ENCODE assay signal across 29 mouse cellular contexts in the genomic region with DNA sequence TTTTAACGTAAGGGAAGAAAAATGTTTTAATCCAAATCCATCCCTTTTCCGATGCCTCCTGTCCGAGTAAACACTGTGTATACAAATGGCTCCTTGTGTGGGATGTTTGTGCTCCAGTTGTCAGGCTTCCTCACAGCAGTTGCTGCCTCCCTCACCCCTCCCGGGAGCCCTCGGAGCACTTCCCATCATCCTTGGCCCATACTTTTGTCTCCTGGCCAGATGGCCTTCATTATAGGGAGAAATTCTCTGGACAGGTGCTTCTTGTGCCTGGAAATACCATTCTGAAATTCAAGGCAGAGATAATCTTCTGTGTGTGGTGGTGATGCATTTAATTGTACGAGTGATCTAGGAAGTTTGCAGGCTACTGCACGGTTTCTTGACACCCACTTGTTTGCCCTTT.
DNase-seq lines count a peak whose midpoint lies in the region; ATAC-seq lines count a peak whose summit lies in the region.
"Had no signal": no experiment of that assay in that cellular context is flagged by ENCODE, and none has a peak within 500 bp of the region (broad histone marks: within the 10 kb centered on the region; RNA-seq: fewer than 3 reads in every experiment).

No protein-coding gene starts in this region.

- peak; percentile 17 for DNase-seq in embryo, embryonic 10.5 days (ENCODE audit: low spot score)
- no peak for DNase-seq in embryo, embryonic 11 days
- peak; percentile 87 for DNase-seq in heart, adult 11 months
- peak; percentile 28 for DNase-seq in retina, postnatal 1 day
- DNase-seq in retina, embryonic 14.5 days (ENCODE audit: low spot score), result no peak
- no peak for DNase-seq in kidney, adult 9 months
- DNase-seq: adrenal gland, postnatal 14 days; cerebellum, adult 11 months; cerebellum, adult 9-11 months; heart, postnatal 36 days; kidney, adult 8-10 months; kidney, postnatal 10 days; layer of hippocampus, postnatal 36 days; liver, postnatal 0 days; midbrain, embryonic 14.5 days; thymus, adult 2 months; thymus, postnatal 4 days had no signal

- no peak for ATAC-seq in heart, embryonic 12.5 days (ENCODE audit: insufficient number of reproducible peaks, low FRiP score)
- ATAC-seq: CD4-positive, CD25-positive, alpha-beta regulatory T cell, adult 4 months; forebrain, embryonic 13.5 days; hindbrain, postnatal 0 days; intestine, embryonic 15.5 days; liver, embryonic 12.5 days; liver, postnatal 0 days; lung, postnatal 0 days had no signal

- no peak overlapping the region for H3K4me3 ChIP-seq in heart, embryonic 12.5 days
- H3K4me3 ChIP-seq: forebrain, embryonic 13.5 days; heart, embryonic 10.5 days; hindbrain, embryonic 12.5 days; intestine, embryonic 15.5 days; limb, embryonic 12.5 days; liver, embryonic 12.5 days; neural tube, embryonic 12.5 days had no signal

- H3K9me3 ChIP-seq in heart, embryonic 12.5 days (replicated peaks), result no peaks in the 10 kb centered on the region
- H3K9me3 ChIP-seq: forebrain, embryonic 13.5 days; heart, embryonic 10.5 days; hindbrain, embryonic 12.5 days; intestine, embryonic 15.5 days; limb, embryonic 12.5 days; liver, embryonic 12.5 days; neural tube, embryonic 12.5 days had no signal

- no peaks in the 10 kb centered on the region for H3K27me3 ChIP-seq in heart, embryonic 12.5 days (replicated peaks)
- H3K27me3 ChIP-seq: forebrain, embryonic 13.5 days; hindbrain, embryonic 12.5 days; intestine, embryonic 15.5 days; limb, embryonic 12.5 days; liver, embryonic 12.5 days had no signal

- WGBS in heart, embryonic 12.5 days, result 79% methylated on average over 7 of the region's 7 CpGs

- H3K36me3 ChIP-seq in heart, embryonic 12.5 days, result no peaks in the 10 kb centered on the region
- H3K36me3 ChIP-seq: heart, embryonic 10.5 days; hindbrain, embryonic 12.5 days; intestine, embryonic 15.5 days; limb, embryonic 12.5 days; liver, embryonic 12.5 days; neural tube, embryonic 12.5 days had no signal

- H3K9ac ChIP-seq in heart, embryonic 12.5 days, result no peak overlapping the region
- H3K9ac ChIP-seq: forebrain, embryonic 13.5 days; hindbrain, embryonic 12.5 days; intestine, embryonic 15.5 days; limb, embryonic 12.5 days; liver, embryonic 12.5 days; liver, postnatal 0 days; neural tube, embryonic 12.5 days had no signal

- H3K4me2 ChIP-seq in heart, embryonic 12.5 days, result no peak overlapping the region
- H3K4me2 ChIP-seq: hindbrain, embryonic 12.5 days; intestine, embryonic 15.5 days; limb, embryonic 12.5 days; liver, embryonic 12.5 days had no signal

- no peak overlapping the region for H3K27ac ChIP-seq in heart, embryonic 12.5 days (ENCODE audit: poor library complexity, severe bottlenecking)
- H3K27ac ChIP-seq: forebrain, embryonic 13.5 days; heart, embryonic 10.5 days; hindbrain, embryonic 12.5 days; hindbrain, postnatal 0 days; intestine, embryonic 15.5 days; limb, embryonic 12.5 days; liver, embryonic 12.5 days; macrophage; neural tube, embryonic 12.5 days had no signal

- H3K4me1 ChIP-seq in heart, embryonic 12.5 days (replicated peaks), result 0 out of 2 replicates have a peak, but pooled peaks cover 7% of the 10 kb centered on the region
- H3K4me1 ChIP-seq: hindbrain, embryonic 12.5 days; intestine, embryonic 15.5 days; liver, embryonic 12.5 days; neural tube, embryonic 12.5 days had no signal

Comparison
In these comparisons a context has a peak if more than half of its experiments do, and no peak if none do; other contexts are left out.
1. DNase-seq: peak in embryo, embryonic 10.5 days (single experiment), heart, adult 11 months (single experiment) and retina, postnatal 1 day (single experiment); none in embryo, embryonic 11 days (single experiment), retina, embryonic 14.5 days (single experiment) and kidney, adult 9 months (single experiment).